Mouse (Mus musculus): ENCODE results near the gene Rgs7. TPM values are rescaled to one million over a fixed set of nuclear protein-coding genes. Genes with fewer than 3 reads are reported as not detected.

Gene Rgs7
- total and polyA plus RNA-seq, 2 experiments from 2014 or later: 46.1 to 50.3 TPM

DNA sequence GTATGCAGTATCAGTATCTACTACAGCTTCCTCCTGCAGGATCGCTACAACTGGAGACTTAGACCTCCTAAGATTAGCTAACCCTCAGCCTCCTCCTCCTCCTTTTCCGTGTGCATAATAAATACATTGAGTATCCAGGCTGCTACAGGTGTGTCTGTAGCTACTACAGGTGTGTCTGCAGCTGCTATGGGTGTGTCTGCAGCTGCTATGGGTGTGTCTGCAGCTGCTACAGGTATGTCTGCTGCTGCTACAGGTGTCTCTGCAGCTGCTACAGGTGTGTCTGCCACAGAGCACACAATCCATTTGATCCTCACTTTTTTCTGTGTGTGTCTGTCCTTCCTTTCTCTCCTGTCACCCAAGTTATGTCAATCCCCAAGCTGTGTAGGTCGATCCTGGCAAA lies 19.9 kb upstream of the Rgs7 start:
- Histone ChIP-seq H3K27me3 (ENCODE audit: insufficient read depth, low read length) (no peaks in the 10 kb centered on the region), H3K36me3 (ENCODE audit: insufficient read depth) (no peaks in the 10 kb centered on the region), H3K4me2 (ENCODE audit: low read depth) (no peak overlapping the region), H3K9me3 (ENCODE audit: low read length) (no peaks in the 10 kb centered on the region), H3K9ac (no peak overlapping the region), H3K27ac (ENCODE audit: low read depth, low read length) (no peak overlapping the region), H3K4me3 (ENCODE audit: low read depth, low read length) (no peak overlapping the region), H3K4me1 (ENCODE audit: insufficient read depth) (no peaks in the 10 kb centered on the region)
- TF ChIP-seq CTCF (IDR thresholded peaks at IDR 0.05; ENCODE audit: low read depth): no peak
- no peak for ATAC-seq
- WGBS: 84% methylated on average over 3 of the region's 3 CpGs
- DNase-seq: no peak

- Histone ChIP-seq H3K4me3 (ENCODE audit: low read depth, low read length) (no peak overlapping the region), H3K4me1 (ENCODE audit: insufficient read depth) (no peaks in the 10 kb centered on the region), H3K27me3 (ENCODE audit: insufficient read depth, low read length) (no peaks in the 10 kb centered on the region), H3K4me2 (ENCODE audit: low read depth) (no peak overlapping the region), H3K9ac (no peak overlapping the region), H3K27ac (ENCODE audit: low read depth, low read length) (no peak overlapping the region), H3K36me3 (ENCODE audit: insufficient read depth) (no peaks in the 10 kb centered on the region), H3K9me3 (ENCODE audit: low read length) (no peaks in the 10 kb centered on the region)
- ATAC-seq (no peak), DNase-seq (no peak)
- no peak for TF ChIP-seq CTCF (IDR thresholded peaks at IDR 0.05; ENCODE audit: low read depth)
- WGBS: 84% methylated on average over 3 of the region's 3 CpGs
Measured at GRCm38 (mm10) chr1:175509989-175510388, 17.7 kb upstream of the Rgs7 start.

- Histone ChIP-seq H3K9ac (peak overlapping the region; percentile 92), H3K9me3 (ENCODE audit: low read length) (no peaks in the 10 kb centered on the region), H3K4me3 (ENCODE audit: low read depth, low read length) (peak overlapping the region; percentile 92), H3K4me1 (ENCODE audit: insufficient read depth) (no peaks in the 10 kb centered on the region; the same call in 1 of the 2 replicates), H3K27me3 (ENCODE audit: insufficient read depth, low read length) (no peaks in the 10 kb centered on the region), H3K4me2 (ENCODE audit: low read depth) (peak overlapping the region; percentile 77), H3K36me3 (ENCODE audit: insufficient read depth) (no peaks in the 10 kb centered on the region), H3K27ac (ENCODE audit: low read depth, low read length) (peak overlapping the region; percentile 90)
- 1% methylated on average over 11 of the region's 11 CpGs for WGBS
- no peak for DNase-seq
- peak; percentile 53 for TF ChIP-seq CTCF (IDR thresholded peaks at IDR 0.05; ENCODE audit: low read depth)
- ATAC-seq: peak; percentile 85
Measured at GRCm38 (mm10) chr1:175492683-175493043, 363 bp upstream of the Rgs7 start.

DNA sequence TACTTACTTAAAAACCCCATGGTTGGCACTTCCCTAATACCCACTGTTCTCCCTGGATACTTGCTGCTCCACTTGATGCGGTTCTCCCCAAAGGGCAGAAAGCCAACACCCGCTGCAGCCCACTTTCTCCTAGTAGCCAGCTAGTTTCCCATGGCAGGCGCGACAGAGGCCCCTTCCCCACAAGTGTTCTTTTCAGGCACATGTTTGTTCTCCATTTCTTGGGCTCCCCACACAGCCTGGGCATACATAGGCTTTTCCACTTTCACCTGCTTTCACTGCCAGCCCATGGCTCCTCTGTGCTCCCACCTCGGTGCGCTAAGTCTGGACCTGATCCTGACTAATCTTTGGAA lies 814 bp downstream of the Rgs7 start:
- WGBS: 8% methylated on average over 6 of the region's 6 CpGs
- Histone ChIP-seq H3K27ac (ENCODE audit: low read depth, low read length) (peak overlapping the region; percentile 90; the same call in 1 of the 2 replicates), H3K9me3 (ENCODE audit: low read length) (no peaks in the 10 kb centered on the region), H3K4me3 (ENCODE audit: low read depth, low read length) (peak overlapping the region; percentile 92), H3K27me3 (ENCODE audit: insufficient read depth, low read length) (no peaks in the 10 kb centered on the region), H3K36me3 (ENCODE audit: insufficient read depth) (no peaks in the 10 kb centered on the region), H3K9ac (peak overlapping the region; percentile 92), H3K4me1 (ENCODE audit: insufficient read depth) (no peaks in the 10 kb centered on the region; the same call in 1 of the 2 replicates), H3K4me2 (ENCODE audit: low read depth) (peak overlapping the region; percentile 77)
- DNase-seq (no peak), ATAC-seq (no peak)
- TF ChIP-seq CTCF (IDR thresholded peaks at IDR 0.05; ENCODE audit: low read depth): no peak

DNA sequence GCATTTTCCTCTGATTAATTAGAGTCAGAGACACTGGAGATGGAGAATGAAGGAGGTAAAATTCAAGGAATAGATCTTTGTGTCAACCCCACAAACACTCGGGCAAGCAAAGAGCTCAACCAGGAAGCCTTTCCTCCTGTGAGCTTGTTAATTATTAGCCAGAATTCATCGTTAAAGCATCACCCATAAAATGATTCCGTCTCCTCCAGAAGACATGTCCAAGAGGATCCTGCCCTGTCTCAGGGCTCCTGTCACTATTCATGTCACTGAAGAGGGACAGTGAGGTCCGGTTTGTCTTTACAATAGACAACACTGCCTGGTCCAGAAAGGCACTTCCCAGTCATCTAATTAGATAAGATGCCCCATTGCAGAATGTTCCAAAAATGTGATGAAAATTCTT lies 7.2 kb downstream of the Rgs7 start:
- H3K4me2 ChIP-seq (ENCODE audit: low read depth): no peak overlapping the region
- H3K27me3 ChIP-seq (ENCODE audit: insufficient read depth, low read length): no peaks in the 10 kb centered on the region
- 60% methylated on average over 4 of the region's 4 CpGs for WGBS
- ATAC-seq (no peak), DNase-seq (no peak)
- no peak overlapping the region for H3K4me3 ChIP-seq (ENCODE audit: low read depth, low read length)
- no peak overlapping the region for H3K9ac ChIP-seq
- no peak overlapping the region for H3K27ac ChIP-seq (ENCODE audit: low read depth, low read length)
- no peaks in the 10 kb centered on the region for H3K9me3 ChIP-seq (ENCODE audit: low read length)
- TF ChIP-seq CTCF (IDR thresholded peaks at IDR 0.05; ENCODE audit: low read depth): no peak
- no peaks in the 10 kb centered on the region for H3K4me1 ChIP-seq (ENCODE audit: insufficient read depth)
- H3K36me3 ChIP-seq (ENCODE audit: insufficient read depth): 0 out of 2 replicates have a peak, but pooled peaks cover 2% of the 10 kb centered on the region

GRCm38 (mm10) chr1:175473060-175473459 lies 19.2 kb downstream of the Rgs7 start:
- H3K9ac ChIP-seq: no peak overlapping the region
- ATAC-seq (no peak), DNase-seq (no peak)
- no peak overlapping the region for H3K4me2 ChIP-seq (ENCODE audit: low read depth)
- no peak for TF ChIP-seq CTCF (IDR thresholded peaks at IDR 0.05; ENCODE audit: low read depth)
- H3K36me3 ChIP-seq (ENCODE audit: insufficient read depth): no peaks in the 10 kb centered on the region
- no peaks in the 10 kb centered on the region for H3K4me1 ChIP-seq (ENCODE audit: insufficient read depth)
- no peak overlapping the region for H3K27ac ChIP-seq (ENCODE audit: low read depth, low read length)
- WGBS: 92% methylated on average over 5 of the region's 5 CpGs
- no peaks in the 10 kb centered on the region for H3K9me3 ChIP-seq (ENCODE audit: low read length)
- no peak overlapping the region for H3K4me3 ChIP-seq (ENCODE audit: low read depth, low read length)
- no peaks in the 10 kb centered on the region for H3K27me3 ChIP-seq (ENCODE audit: insufficient read depth, low read length)

GRCm38 (mm10) chr1:175469087-175469788 lies 23.1 kb downstream of the Rgs7 start:
- Histone ChIP-seq H3K9ac (no peak overlapping the region), H3K27me3 (ENCODE audit: insufficient read depth, low read length) (no peaks in the 10 kb centered on the region), H3K4me1 (ENCODE audit: insufficient read depth) (no peaks in the 10 kb centered on the region), H3K27ac (ENCODE audit: low read depth, low read length) (no peak overlapping the region), H3K4me3 (ENCODE audit: low read depth, low read length) (no peak overlapping the region), H3K36me3 (ENCODE audit: insufficient read depth) (no peaks in the 10 kb centered on the region), H3K9me3 (ENCODE audit: low read length) (no peaks in the 10 kb centered on the region), H3K4me2 (ENCODE audit: low read depth) (no peak overlapping the region)
- no peak for TF ChIP-seq CTCF (IDR thresholded peaks at IDR 0.05; ENCODE audit: low read depth)
- DNase-seq: no peak
- WGBS: 55% methylated on average over 8 of the region's 8 CpGs
- no peak; the same call in 1 of the 2 replicates for ATAC-seq

Measured in forebrain, postnatal 0 days (tissue).